Mouse (Mus musculus): Measurements from ENCODE around the gene Arhgef11.

GRCm38 (mm10) chr3:87658348-87658747 lies 41.0 kb downstream of the Arhgef11 start:
- TF ChIP-seq CTCF (IDR thresholded peaks at IDR 0.05; ENCODE audit: low read depth, low read length): no peak
- no peak for TF ChIP-seq POLR2A (IDR thresholded peaks at IDR 0.05; ENCODE audit: borderline replicate concordance, low read depth, low read length)

Data from bone marrow macrophage, adult 2 months (primary cell).